Comparison of ENCODE assay signal across 9 mouse cellular contexts in the genomic region with DNA sequence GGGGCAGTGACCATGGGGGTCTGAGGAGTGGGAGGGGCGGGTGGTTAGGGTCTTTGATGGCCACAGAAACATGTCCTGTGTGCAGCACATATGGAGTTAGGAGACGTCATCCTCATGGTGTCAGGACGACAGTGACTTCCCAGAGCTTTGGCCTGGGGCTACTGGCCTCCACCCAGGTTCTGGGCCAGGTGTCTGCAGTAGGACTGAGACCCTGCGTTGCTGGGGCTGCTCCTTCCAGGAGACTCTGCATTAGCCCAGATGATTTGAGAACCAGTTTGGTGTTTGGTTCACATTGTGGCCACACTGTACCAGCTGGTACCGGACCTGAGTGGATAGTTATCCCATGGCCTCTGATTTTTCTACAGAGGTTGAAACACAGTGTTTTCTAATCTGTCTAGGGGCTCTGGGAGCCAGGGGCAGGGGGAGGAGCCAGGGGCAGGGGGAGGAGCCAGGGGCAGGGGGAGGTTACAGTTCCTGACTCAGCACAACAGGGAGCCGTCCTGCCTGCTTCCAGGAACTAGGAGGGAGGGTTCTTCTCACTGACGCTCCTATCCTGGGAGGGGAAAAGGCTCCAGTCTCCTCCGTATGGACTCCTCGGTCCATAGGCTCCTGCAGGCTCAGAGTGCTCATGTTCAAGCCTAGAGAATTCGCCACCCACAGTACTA. TPM values are rescaled to one million over a fixed set of nuclear protein-coding genes. Genes with fewer than 3 reads are reported as not detected.
A peak's percentile ranks its signal among the peaks of the same experiment; 100 is the strongest.
DNase-seq lines count a peak whose midpoint lies in the region; ATAC-seq and TF ChIP-seq lines count a peak whose summit lies in the region.
"Had no signal": no experiment of that assay in that cellular context is flagged by ENCODE, and none has a peak within 500 bp of the region (broad histone marks: within the 10 kb centered on the region; RNA-seq: fewer than 3 reads in every experiment).

No protein-coding gene starts in this region.

- no peak for ATAC-seq in megakaryocyte-erythroid progenitor cell, adult 5-6 weeks (replicated peaks; ENCODE audit: low FRiP score, low TSS enrichment, poor library complexity, severe bottlenecking)
- no peak for ATAC-seq in forebrain, embryonic 13.5 days

- no peaks in the 10 kb centered on the region for H3K27me3 ChIP-seq in heart, embryonic 10.5 days (ENCODE audit: insufficient read depth, poor library complexity, severe bottlenecking)
- H3K27me3 ChIP-seq in forebrain, embryonic 13.5 days = no peaks in the 10 kb centered on the region

- peak overlapping the region; percentile 31 for H3K4me3 ChIP-seq in heart, embryonic 10.5 days
- peak overlapping the region in 1 of 2 experiments; percentile 65; a peak in 2 of 4 replicates for H3K4me3 ChIP-seq in ES-E14 (ENCODE audit: insufficient read depth in 1 of 2, low read depth in 1 of 2, low read length in 2 of 2, poor library complexity in 1 of 2, severe bottlenecking in 1 of 2)
- no peak overlapping the region for H3K4me3 ChIP-seq in embryonic fibroblast, embryonic 13.5 days (ENCODE audit: insufficient read depth, low read length)
- no peak overlapping the region for H3K4me3 ChIP-seq in forebrain, embryonic 13.5 days

- H3K9me3 ChIP-seq in heart, embryonic 10.5 days = no peaks in the 10 kb centered on the region
- H3K9me3 ChIP-seq in ES-E14 (ENCODE audit: control insufficient read depth, insufficient read depth, low read depth, low read length) = no peaks in the 10 kb centered on the region
- H3K9me3 ChIP-seq in forebrain, embryonic 13.5 days (replicated peaks) = no peaks in the 10 kb centered on the region

- intact Hi-C loops in heart, postnatal 14 days (cut with DNase I) = no loop called here
- intact Hi-C loops in left cerebral cortex, postnatal 25 days (cut with DNase I) = no loop called here

- H3K4me1 ChIP-seq in heart, embryonic 10.5 days = peaks cover 70% of the 10 kb centered on the region
- peaks cover 0 to 31% of the 10 kb centered on the region in 2 experiments; a peak in 3 of 4 replicates for H3K4me1 ChIP-seq in ES-E14 (ENCODE audit: control insufficient read depth in 2 of 2, insufficient read depth in 2 of 2, low read length in 2 of 2, poor library complexity in 1 of 2)
- peaks cover 10% of the 10 kb centered on the region; the same call in 1 of the 2 replicates for H3K4me1 ChIP-seq in embryonic fibroblast, embryonic 13.5 days (ENCODE audit: control insufficient read depth, insufficient read depth, low read length)
- peaks cover 32% of the 10 kb centered on the region for H3K4me1 ChIP-seq in forebrain, embryonic 13.5 days

- no peak for TF ChIP-seq POLR2A in embryonic fibroblast, embryonic 13.5 days (IDR thresholded peaks at IDR 0.05; ENCODE audit: low read depth, low read length)

- peak; percentile 92 for DNase-seq in heart, embryonic 10.5 days (ENCODE audit: low spot score)
- DNase-seq in heart, postnatal 14 days = no peak
- DNase-seq in ES-E14 (ENCODE audit: low read depth, low spot score) = peak; percentile 75
- DNase-seq in liver = peak; percentile 85
- DNase-seq in left cerebral cortex, postnatal 25 days (ENCODE audit: low spot score in 2 of 2) = no peak

- peak overlapping the region; percentile 46; the same call in 1 of the 2 replicates for H3K9ac ChIP-seq in ES-E14 (ENCODE audit: insufficient read depth, low read depth, low read length, poor library complexity, severe bottlenecking)
- H3K9ac ChIP-seq in forebrain, embryonic 13.5 days = no peak overlapping the region

- 26% methylated on average over 10 of the region's 10 CpGs for WGBS in heart, embryonic 10.5 days
- WGBS in forebrain, embryonic 13.5 days = 32% methylated on average over 10 of the region's 10 CpGs

- H3K4me2 ChIP-seq in forebrain, embryonic 13.5 days = no peak overlapping the region

- peaks cover 5% of the 10 kb centered on the region for H3K36me3 ChIP-seq in heart, embryonic 10.5 days
- H3K36me3 ChIP-seq in ES-E14 (ENCODE audit: control insufficient read depth, insufficient read depth, low read length, poor library complexity, severe bottlenecking) = peaks cover 6% of the 10 kb centered on the region; the same call in 1 of the 2 replicates
- peaks cover 19% of the 10 kb centered on the region for H3K36me3 ChIP-seq in forebrain, embryonic 13.5 days (ENCODE audit: poor library complexity, severe bottlenecking)

- in situ Hi-C loops in ES-E14 (cut with MboI; ENCODE audit: low sequenced_read_pairs in 2 of 2, unreplicated experiment in 2 of 2) = no loop called here

- peak overlapping the region; percentile 91 for H3K27ac ChIP-seq in heart, embryonic 10.5 days
- peak overlapping the region; percentile 37 for H3K27ac ChIP-seq in ES-E14 (ENCODE audit: insufficient read depth, low read depth, low read length, poor library complexity, severe bottlenecking)
- 0 out of 2 replicates have a peak overlapping the region, but pooled peaks have one; percentile 14 for H3K27ac ChIP-seq in embryonic fibroblast, embryonic 13.5 days (ENCODE audit: insufficient read depth, low read length)
- no peak overlapping the region for H3K27ac ChIP-seq in forebrain, embryonic 13.5 days

- TF ChIP-seq CTCF in embryonic fibroblast, embryonic 13.5 days (IDR thresholded peaks at IDR 0.05; ENCODE audit: borderline replicate concordance, insufficient read depth, low read length) = no peak

TF ChIP-seq in ES-E14, 5 proteins besides CTCF, POLR2A, EP300 and RAD21:
- TF ChIP-seq MAFK (IDR thresholded peaks at IDR 0.05; ENCODE audit: insufficient read depth, low read depth, low read length) = peak; percentile 92
- TF ChIP-seq CHD2 (IDR thresholded peaks at IDR 0.05; ENCODE audit: low read depth, low read length) = no peak

RNA-seq across cellular contexts. Expression of a gene that starts 10.4 kb away (rescaled TPM):
- 5.5 and 6.3 TPM in 2 replicates for polyA plus RNA-seq in heart, embryonic 10.5 days (2016; fragmentation: Nextera tagmentation; extraction: Ambion mirVana)
- 10 to 100 TPM; 19.9 to 20.6 TPM for total RNA-seq in heart, postnatal 14 days (2021)
- 5.1 and 7.2 TPM in 2 replicates for total RNA-seq in ES-E14 (2012; rRNA removed)
- polyA plus RNA-seq in embryonic fibroblast, embryonic 13.5 days (2011; ENCODE audit: insufficient read length, low read depth, missing spikeins) = 58.7 and 79.1 TPM in 2 replicates
- not detected in 2 replicates for total RNA-seq in megakaryocyte-erythroid progenitor cell, adult 5-6 weeks (2014; fragmentation: Nextera tagmentation)
- total RNA-seq in megakaryocyte-erythroid progenitor cell, adult 5-6 weeks (2017) = not detected in 2 replicates
- total RNA-seq in left cerebral cortex, postnatal 25 days (2021) = 10 to 100 TPM; 26.8 to 37.1 TPM
- 2.2 and 3.2 TPM in 2 replicates for polyA plus RNA-seq in forebrain, embryonic 13.5 days (2015; fragmentation: Nextera tagmentation; extraction: Ambion mirVana)

RNA-seq across cellular contexts. Expression of a gene that starts 27.8 kb away (rescaled TPM):
- polyA plus RNA-seq in heart, embryonic 10.5 days (2016; fragmentation: Nextera tagmentation; extraction: Ambion mirVana) = not detected in 2 replicates
- total RNA-seq in heart, postnatal 14 days (2021) = not detected
- total RNA-seq in ES-E14 (2012; rRNA removed) = 0.58 and 1.1 TPM in 2 replicates
- not detected in 2 replicates for polyA plus RNA-seq in embryonic fibroblast, embryonic 13.5 days (2011; ENCODE audit: insufficient read length, low read depth, missing spikeins)
- not detected in 2 replicates for total RNA-seq in megakaryocyte-erythroid progenitor cell, adult 5-6 weeks (2014; fragmentation: Nextera tagmentation)
- total RNA-seq in megakaryocyte-erythroid progenitor cell, adult 5-6 weeks (2017) = not detected in 2 replicates
- under 1 TPM; 0.30 to 0.37 TPM for total RNA-seq in left cerebral cortex, postnatal 25 days (2021)
- polyA plus RNA-seq in forebrain, embryonic 13.5 days (2015; fragmentation: Nextera tagmentation; extraction: Ambion mirVana) = not detected in 2 replicates
- polyA plus RNA-seq: gonadal fat pad, adult 2 months had no signal

RNA-seq across cellular contexts. Expression of a gene that starts 33.4 kb away (rescaled TPM):
- 23.1 and 27.4 TPM in 2 replicates for polyA plus RNA-seq in heart, embryonic 10.5 days (2016; fragmentation: Nextera tagmentation; extraction: Ambion mirVana)
- total RNA-seq in heart, postnatal 14 days (2021) = 10 to 100 TPM; 25.9 to 27.2 TPM
- total RNA-seq in ES-E14 (2012; rRNA removed) = 47.7 and 61.4 TPM in 2 replicates
- polyA plus RNA-seq in embryonic fibroblast, embryonic 13.5 days (2011; ENCODE audit: insufficient read length, low read depth, missing spikeins) = 34.2 and 42.7 TPM in 2 replicates
- 23.1 and 26.7 TPM in 2 replicates for total RNA-seq in megakaryocyte-erythroid progenitor cell, adult 5-6 weeks (2014; fragmentation: Nextera tagmentation)
- total RNA-seq in megakaryocyte-erythroid progenitor cell, adult 5-6 weeks (2017) = 12.6 and 12.9 TPM in 2 replicates
- total RNA-seq in left cerebral cortex, postnatal 25 days (2021) = 10 to 100 TPM; 50.9 to 56.7 TPM
- 13.4 and 16.8 TPM in 2 replicates for polyA plus RNA-seq in forebrain, embryonic 13.5 days (2015; fragmentation: Nextera tagmentation; extraction: Ambion mirVana)

RNA-seq across cellular contexts. Expression of a gene that starts 55.1 kb away (rescaled TPM):
- 19.1 and 39.9 TPM in 2 replicates for polyA plus RNA-seq in heart, embryonic 10.5 days (2016; fragmentation: Nextera tagmentation; extraction: Ambion mirVana)
- 10 to 100 TPM; 84.5 to 95.8 TPM for total RNA-seq in heart, postnatal 14 days (2021)
- 4.6 and 9.0 TPM in 2 replicates for total RNA-seq in ES-E14 (2012; rRNA removed)
- polyA plus RNA-seq in embryonic fibroblast, embryonic 13.5 days (2011; ENCODE audit: insufficient read length, low read depth, missing spikeins) = 0.81 and 1.5 TPM in 2 replicates
- total RNA-seq in megakaryocyte-erythroid progenitor cell, adult 5-6 weeks (2014; fragmentation: Nextera tagmentation) = not detected in 2 replicates
- total RNA-seq in megakaryocyte-erythroid progenitor cell, adult 5-6 weeks (2017) = 0.38 TPM in 1 of 2 replicates, not detected in the other
- total RNA-seq in left cerebral cortex, postnatal 25 days (2021) = 10 to 100 TPM in 1 of 2 experiments, 1 to 10 TPM in 1; 8.7 to 11.1 TPM
- 1.7 and 2.0 TPM in 2 replicates for polyA plus RNA-seq in forebrain, embryonic 13.5 days (2015; fragmentation: Nextera tagmentation; extraction: Ambion mirVana)

Comparison
In these comparisons a context has a peak if more than half of its experiments do, and no peak if none do; other contexts are left out.
1. DNase-seq: peak in heart, embryonic 10.5 days (single experiment), ES-E14 (single experiment) and liver (single experiment); none in heart, postnatal 14 days (0 of 2) and left cerebral cortex, postnatal 25 days (0 of 2).